Mouse (Mus musculus): ENCODE results near the gene Unc80.

The Unc80 gene

GRCm38 (mm10) chr1:66702623-66703345 lies 234.6 kb downstream of the Unc80 start:
- no peak for DNase-seq (ENCODE audit: extremely low read depth, insufficient read length, low spot score)

GRCm38 (mm10) chr1:66704523-66704922 lies 236.4 kb downstream of the Unc80 start:
- DNase-seq (ENCODE audit: extremely low read depth, insufficient read length, low spot score) = no peak

- no peak for DNase-seq (ENCODE audit: extremely low read depth, insufficient read length, low spot score)
These were observed 244.7 kb downstream of the Unc80 start for GRCm38 (mm10) chr1:66712859-66713258.

GRCm38 (mm10) chr1:66730581-66730980 lies 262.4 kb downstream of the Unc80 start:
- no peak for DNase-seq (ENCODE audit: extremely low read depth, insufficient read length, low spot score)

Measured in 3134 (cell line).